Mouse (Mus musculus) MEL (cell line): ENCODE data around the gene A630023A22Rik. TPM values are rescaled to one million over a fixed set of nuclear protein-coding genes. Genes with fewer than 3 reads are reported as not detected.

ENCODE experiments used
- DNase-seq: peaks from one replicate; pipeline ENCODE4 v3.0.0; 2011; ENCODE audit warnings: low read depth, low spot score
- H3K27ac ChIP-seq: 2 replicates; pipeline ENCODE4 v1.5.1; 2012; ENCODE audit warnings: low read depth, mild to moderate bottlenecking, control low read depth, low read length, moderate library complexity; ENCODE audit not compliant: control insufficient read depth
- H3K27me3 ChIP-seq, 2 experiments: fragments of 150-350 bp in 1 of 2; sonication (generic) in 1 of 2; 2 replicates each; pipeline ENCODE4 v1.6.1; 2012; ENCODE audit warnings: low read length in 2 of 2, mild to moderate bottlenecking in 2 of 2, improper control_type of control experiment in 1 of 2, moderate library complexity in 1 of 2; ENCODE audit not compliant: insufficient read depth in 2 of 2, control insufficient read depth in 1 of 2
- H3K36me3 ChIP-seq, 2 experiments: 2 replicates each; pipeline ENCODE4 v1.6.1; 2012 to 2014; ENCODE audit warnings: low read length in 2 of 2, improper control_type of control experiment in 1 of 2, inconsistent platforms in 1 of 2, mild to moderate bottlenecking in 1 of 2; ENCODE audit not compliant: insufficient read depth in 2 of 2, control insufficient read depth in 1 of 2
- H3K4me1 ChIP-seq, 2 experiments: fragments of 150-350 bp in 1 of 2; sonication (generic) in 1 of 2; 2 replicates each; pipeline ENCODE4 v1.6.1; 2012; ENCODE audit warnings: low read length in 2 of 2, improper control_type of control experiment in 1 of 2, mild to moderate bottlenecking in 1 of 2; ENCODE audit not compliant: insufficient read depth in 2 of 2, control insufficient read depth in 1 of 2
- H3K4me3 ChIP-seq, 2 experiments: fragments of 150-350 bp in 1 of 2; sonication (generic) in 1 of 2; 2 replicates each; pipeline ENCODE4 v1.5.1; 2012; ENCODE audit warnings: low read depth in 2 of 2, low read length in 2 of 2, mild to moderate bottlenecking in 2 of 2, moderate library complexity in 2 of 2, control low read depth in 1 of 2, improper control_type of control experiment in 1 of 2; ENCODE audit not compliant: control insufficient read depth in 1 of 2, insufficient read depth in 1 of 2
- H3K79me2 ChIP-seq: 2 replicates; pipeline ENCODE4 v1.6.1; 2012; ENCODE audit warnings: mild to moderate bottlenecking, low read length, moderate library complexity; ENCODE audit not compliant: control insufficient read depth, poor library complexity, insufficient read depth
- H3K9ac ChIP-seq: 2 replicates; pipeline ENCODE4 v1.6.1; 2012; ENCODE audit warnings: low read depth, mild to moderate bottlenecking, control low read depth, low read length, moderate library complexity; ENCODE audit not compliant: control insufficient read depth, poor library complexity, severe bottlenecking
- H3K9me3 ChIP-seq: fragments of 150-350 bp; sonication (generic); replicated peaks from 2 replicates; pipeline ENCODE4 v1.6.1; 2012; ENCODE audit warnings: mild to moderate bottlenecking, low read length, improper control_type of control experiment, moderate library complexity; ENCODE audit not compliant: insufficient read depth
- BHLHE40 ChIP-seq: IDR thresholded peaks from 2 replicates; pipeline ENCODE4 v1.6.1; 2012; ENCODE audit warnings: low read depth, mild to moderate bottlenecking, inconsistent platforms, low read length, improper control_type of control experiment, borderline replicate concordance
- CHD2 ChIP-seq: IDR thresholded peaks from 2 replicates; pipeline ENCODE4 v1.6.1; 2011; ENCODE audit warnings: low read length, improper control_type of control experiment
- E2F4 ChIP-seq: IDR thresholded peaks from 2 replicates; pipeline ENCODE4 v1.6.1; 2011; ENCODE audit warnings: low read depth, low read length, improper control_type of control experiment, borderline replicate concordance
- ETS1 ChIP-seq: IDR thresholded peaks from 2 replicates; pipeline ENCODE4 v1.6.1; 2012; ENCODE audit warnings: low read depth, mild to moderate bottlenecking, inconsistent platforms, low read length, improper control_type of control experiment, moderate library complexity
- GABPA ChIP-seq: IDR thresholded peaks from 2 replicates; pipeline ENCODE4 v1.6.1; 2012; ENCODE audit warnings: low read depth, mild to moderate bottlenecking, inconsistent platforms, low read length, improper control_type of control experiment, moderate library complexity
- GATA1 ChIP-seq: IDR thresholded peaks from 2 replicates; pipeline ENCODE4 v1.6.1; 2011; ENCODE audit warnings: low read depth, low read length, improper control_type of control experiment
- HCFC1 ChIP-seq: IDR thresholded peaks from 2 replicates; pipeline ENCODE4 v1.6.1; 2012; ENCODE audit warnings: low read depth, mild to moderate bottlenecking, inconsistent platforms, low read length, improper control_type of control experiment, moderate library complexity
- MAZ ChIP-seq: IDR thresholded peaks from 2 replicates; pipeline ENCODE4 v1.6.1; 2012; ENCODE audit warnings: low read depth, mild to moderate bottlenecking, inconsistent platforms, low read length, improper control_type of control experiment
- MYB ChIP-seq: IDR thresholded peaks from 2 replicates; pipeline ENCODE4 v1.6.1; 2011; ENCODE audit warnings: mild to moderate bottlenecking, low read depth, low read length, improper control_type of control experiment
- MYC ChIP-seq: IDR thresholded peaks from 2 replicates; pipeline ENCODE4 v1.6.1; 2011; ENCODE audit warnings: low read depth, mild to moderate bottlenecking, low read length, improper control_type of control experiment, moderate library complexity
- POLR2A ChIP-seq, 2 experiments: IDR thresholded peaks; 2 replicates each; pipeline ENCODE4 v1.6.1; 2011 to 2012; ENCODE audit warnings: low read length in 2 of 2, mild to moderate bottlenecking in 2 of 2, control low read depth in 1 of 2, improper control_type of control experiment in 1 of 2, low read depth in 1 of 2, moderate library complexity in 1 of 2; ENCODE audit not compliant: control insufficient read depth in 1 of 2, insufficient read depth in 1 of 2, poor library complexity in 1 of 2
- POLR2AphosphoS2 ChIP-seq: IDR thresholded peaks from 2 replicates; pipeline ENCODE4 v1.6.1; 2011; ENCODE audit warnings: low read length, improper control_type of control experiment
- POLR2AphosphoS5 ChIP-seq: IDR thresholded peaks from 2 replicates; pipeline ENCODE4 v1.6.1; 2012; ENCODE audit warnings: low read depth, borderline replicate concordance, mild to moderate bottlenecking, inconsistent platforms, low read length, moderate library complexity, mixed read lengths
- SMC3 ChIP-seq: IDR thresholded peaks from 2 replicates; pipeline ENCODE4 v1.6.1; 2011; ENCODE audit warnings: low read depth, low read length, improper control_type of control experiment
- TAL1 ChIP-seq: IDR thresholded peaks from 2 replicates; pipeline ENCODE4 v1.6.1; 2012; ENCODE audit warnings: mild to moderate bottlenecking, inconsistent platforms, low read length, moderate library complexity, mixed read lengths
- TCF12 ChIP-seq: IDR thresholded peaks from 2 replicates; pipeline ENCODE4 v1.6.1; 2014; ENCODE audit warnings: low read depth, mild to moderate bottlenecking, inconsistent platforms, low read length, improper control_type of control experiment, moderate library complexity
- UBTF ChIP-seq: IDR thresholded peaks from 2 replicates; pipeline ENCODE4 v1.6.1; 2012; ENCODE audit warnings: low read depth, mild to moderate bottlenecking, inconsistent platforms, low read length, improper control_type of control experiment, moderate library complexity, borderline replicate concordance; ENCODE audit not compliant: insufficient read depth
- USF2 ChIP-seq, 2 experiments: IDR thresholded peaks; 2 replicates each; pipeline ENCODE4 v1.6.1; 2011 to 2012; ENCODE audit warnings: improper control_type of control experiment in 2 of 2, low read length in 2 of 2, borderline replicate concordance in 1 of 2, inconsistent platforms in 1 of 2, low read depth in 1 of 2, mild to moderate bottlenecking in 1 of 2; ENCODE audit not compliant: insufficient read depth in 1 of 2
- ZKSCAN1 ChIP-seq: IDR thresholded peaks from 2 replicates; pipeline ENCODE4 v1.6.1; 2012; ENCODE audit warnings: low read depth, mild to moderate bottlenecking, inconsistent platforms, low read length, improper control_type of control experiment, moderate library complexity
- polyA plus RNA-seq, 2 experiments: library from polyadenylated mRNA; stranded (reverse) in 1 of 2; unstranded in 1 of 2; fragments of >175 nt in 1 of 2; fragments of >200 nt in 1 of 2; gene quantifications; 2 replicates each; pipeline versions ENCODE4 v1.2.1 to v1.2.4; 2012; ENCODE audit warnings: low replicate concordance in 2 of 2, low read depth in 1 of 2; ENCODE audit not compliant: insufficient read length in 2 of 2, insufficient read depth in 1 of 2, missing spikeins in 1 of 2
- total RNA-seq: library from RNA; depleted of rRNA; stranded (reverse); fragments of 300-350 nt; gene quantifications from 2 replicates; pipeline ENCODE4 v1.2.3, GENCODE M21; 2012

A630023A22Rik gene
- total and polyA plus RNA-seq, 3 experiments = not detected

DNA sequence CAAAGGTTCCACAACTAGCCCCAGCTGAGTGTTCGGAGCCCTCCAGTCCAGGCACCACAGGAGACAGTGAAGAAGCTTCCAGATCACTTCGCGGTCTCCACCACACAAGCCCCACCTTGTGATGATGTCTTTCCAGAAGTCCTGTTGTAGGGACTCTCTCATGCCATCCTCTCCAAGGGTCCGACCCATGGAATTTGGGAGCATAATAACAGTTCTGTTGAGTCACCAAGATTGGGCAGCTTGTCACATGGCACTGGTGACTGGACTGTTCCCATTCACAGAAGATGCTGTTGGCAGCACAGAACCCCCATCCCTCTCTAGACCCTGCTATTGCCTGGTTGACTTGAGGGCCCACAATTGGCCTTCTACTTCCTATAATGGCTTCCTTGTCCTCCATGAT, 86.2 kb downstream of the A630023A22Rik start, which contains the start of gene Gm5460 (continued):
- no peak for TF ChIP-seq ZKSCAN1

DNA sequence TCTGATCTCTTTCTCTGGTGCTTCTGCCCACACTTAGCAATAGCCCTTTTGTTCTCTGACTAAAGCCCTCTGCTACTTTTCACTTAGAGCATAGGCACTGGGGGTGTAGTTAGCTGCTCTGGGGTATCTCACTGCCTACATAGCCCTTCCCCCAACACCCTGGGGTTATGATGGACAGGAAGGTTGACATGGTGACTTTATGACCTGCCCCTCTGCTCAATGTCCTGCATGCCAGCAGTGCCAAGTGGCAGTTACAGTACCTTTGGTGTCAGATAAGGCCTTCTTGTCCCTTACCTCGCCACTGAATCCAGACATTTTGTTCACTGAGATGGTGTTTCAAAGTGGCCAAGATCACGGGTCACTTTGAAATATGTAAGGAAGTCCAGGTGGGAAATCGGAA, 87.5 kb downstream of the A630023A22Rik start, which contains the start of gene Gm30083:
Gm30083 (minus strand) TSS at position 120 of the 400 bp plus-strand sequence.
- H3K9ac ChIP-seq = no peak within 1 kb of the TSS
- H3K27me3 ChIP-seq = no peaks in the 10 kb centered on the region
- TF ChIP-seq TAL1 (no peak), ETS1 (no peak), TCF12 (no peak), UBTF (no peak), E2F4 (no peak), CHD2 (no peak), BHLHE40 (no peak), GABPA (no peak), POLR2AphosphoS2 (no peak), USF2 (IDR thresholded peaks at IDR 0.05; ENCODE audit: borderline replicate concordance in 1 of 2, insufficient read depth in 1 of 2, low read depth in 1 of 2, low read length in 2 of 2) (no peak), GATA1 (no peak), POLR2A (IDR thresholded peaks at IDR 0.05; ENCODE audit: control insufficient read depth in 1 of 2, insufficient read depth in 1 of 2, low read depth in 1 of 2, low read length in 2 of 2, poor library complexity in 1 of 2) (no peak), MAZ (no peak), MYC (no peak), MYB (no peak)
- H3K36me3 ChIP-seq = no peaks in the 10 kb centered on the region
- no peak within 1 kb of the TSS for H3K27ac ChIP-seq
- H3K9me3 ChIP-seq = no peaks in the 10 kb centered on the region
- H3K4me3 ChIP-seq = no peak within 1 kb of the TSS
- no peak for DNase-seq
- no peaks in the 10 kb centered on the region for H3K4me1 ChIP-seq
- H3K79me2 ChIP-seq = no peaks in the 10 kb centered on the region

DNA sequence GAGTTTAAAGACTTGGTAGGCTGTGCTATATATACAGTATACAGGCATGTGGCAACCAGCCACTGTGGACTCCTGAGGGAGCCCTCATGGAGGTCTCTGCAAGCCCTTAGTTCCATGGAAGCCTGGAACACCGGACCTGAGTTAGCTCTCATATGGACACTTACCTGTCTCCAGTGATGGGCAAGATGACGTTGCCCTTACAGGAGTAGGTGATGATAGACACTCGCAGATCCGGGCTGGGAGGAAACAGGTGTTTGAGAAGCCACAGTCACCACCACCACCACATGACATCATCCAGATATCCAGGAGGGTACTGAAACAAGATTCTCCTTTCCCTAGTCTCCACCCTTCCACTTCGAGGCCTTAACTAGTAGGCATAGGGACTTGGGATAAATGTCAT, 100.2 kb downstream of the A630023A22Rik start:
- Histone ChIP-seq H3K9ac (no peak overlapping the region), H3K4me3 (no peak overlapping the region)
- TF ChIP-seq SMC3 = no peak
- no peak for TF ChIP-seq USF2 (IDR thresholded peaks at IDR 0.05; ENCODE audit: borderline replicate concordance in 1 of 2, insufficient read depth in 1 of 2, low read depth in 1 of 2, low read length in 2 of 2)
- TF ChIP-seq MAZ = no peak
- TF ChIP-seq HCFC1 = no peak
- TF ChIP-seq POLR2AphosphoS5 = no peak
- TF ChIP-seq, all 39 proteins: peak for 0
- Histone ChIP-seq H3K27ac (no peak overlapping the region), H3K27me3 (no peaks in the 10 kb centered on the region), H3K9me3 (no peaks in the 10 kb centered on the region), H3K79me2 (no peaks in the 10 kb centered on the region), H3K4me1 (no peaks in the 10 kb centered on the region), H3K36me3 (no peaks in the 10 kb centered on the region)
- DNase-seq = no peak
